Mouse (Mus musculus): Measurements from ENCODE around the gene Gsg1l.

- TF ChIP-seq POLR2A (IDR thresholded peaks at IDR 0.05; ENCODE audit: insufficient read depth, low read length) (no peak), CTCF (IDR thresholded peaks at IDR 0.05; ENCODE audit: low read depth, low read length) (no peak)
Observed at GRCm38 (mm10) chr7:125945915-125946314, 136.3 kb downstream of the Gsg1l start.

All from ES-Bruce4 (cell line).